Mouse (Mus musculus): ENCODE data around the gene Lat2.

DNA sequence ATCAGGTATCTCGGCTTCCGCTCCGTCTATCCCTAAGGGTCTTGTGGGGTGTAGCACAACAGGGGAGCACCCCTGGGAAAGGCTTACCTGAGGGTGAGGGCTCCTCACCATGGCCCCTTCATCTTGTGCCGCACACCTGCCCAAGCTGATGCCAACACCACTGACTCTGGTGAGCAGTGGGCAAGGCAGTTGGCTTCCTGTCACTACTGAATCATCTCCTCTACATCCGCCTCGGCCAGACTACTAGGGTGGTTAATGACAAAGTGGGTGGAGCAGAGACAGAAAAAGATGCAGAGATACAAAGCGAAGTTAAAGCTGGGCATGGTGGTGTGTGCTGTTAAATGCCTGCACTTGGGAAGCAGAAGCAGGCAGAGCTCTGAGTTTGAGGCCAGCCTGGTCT is at the start of gene Lat2:
- TF ChIP-seq MAFK (IDR thresholded peaks at IDR 0.05; ENCODE audit: insufficient read depth, low read depth, low read length): no peak
- no peak for TF ChIP-seq ZC3H11A (IDR thresholded peaks at IDR 0.05; ENCODE audit: borderline replicate concordance, low read depth, low read length)
- no peak for TF ChIP-seq ZNF384 (IDR thresholded peaks at IDR 0.05; ENCODE audit: low read depth, low read length)
- no peak for TF ChIP-seq CHD2 (IDR thresholded peaks at IDR 0.05; ENCODE audit: low read depth, low read length)

Data from ES-E14 (cell line).